Mouse (Mus musculus) heart, embryonic 12.5 days (tissue): Measurements from ENCODE around the gene Gm11639. TPM values are rescaled to one million over a fixed set of nuclear protein-coding genes. Genes with fewer than 3 reads are reported as not detected.

ENCODE experiments used
- ATAC-seq: fragments of 200-750 bp; cut with Nextera tagmentation; 2 replicates; pipeline ENCODE4 v1.8.0; 2017; ENCODE audit warnings: moderate TSS enrichment, moderate library complexity; ENCODE audit not compliant: insufficient number of reproducible peaks, low FRiP score
- H3K27ac ChIP-seq: fragments of 300-500 bp; sonication (generic); 2 replicates; pipeline ENCODE4 v1.5.1; 2016; ENCODE audit warnings: mild to moderate bottlenecking, moderate library complexity; ENCODE audit not compliant: poor library complexity, severe bottlenecking
- H3K27me3 ChIP-seq: fragments of 300-500 bp; sonication (generic); replicated peaks from 2 replicates; pipeline ENCODE4 v1.6.1; 2016; ENCODE audit warnings: mild to moderate bottlenecking, moderate library complexity
- H3K36me3 ChIP-seq: fragments of 300-500 bp; sonication (generic); 2 replicates; pipeline ENCODE4 v1.6.1; 2016; ENCODE audit warnings: mild to moderate bottlenecking, moderate library complexity
- H3K4me1 ChIP-seq: fragments of 300-500 bp; sonication (generic); replicated peaks from 2 replicates; pipeline ENCODE4 v1.6.1; 2016; ENCODE audit warnings: mild to moderate bottlenecking
- H3K4me2 ChIP-seq: fragments of 300-500 bp; sonication (generic); 2 replicates; pipeline ENCODE4 v1.6.1; 2016; ENCODE audit warnings: mild to moderate bottlenecking, moderate library complexity
- H3K4me3 ChIP-seq: fragments of 300-500 bp; sonication (generic); 2 replicates; pipeline ENCODE4 v1.5.1; 2016; ENCODE audit warnings: mild to moderate bottlenecking
- H3K9ac ChIP-seq: fragments of 300-500 bp; sonication (generic); 2 replicates; pipeline ENCODE4 v1.6.1; 2016; ENCODE audit warnings: mild to moderate bottlenecking, moderate library complexity
- H3K9me3 ChIP-seq: fragments of 300-500 bp; sonication (generic); replicated peaks from 2 replicates; pipeline ENCODE4 v1.6.1; 2016; ENCODE audit warnings: mild to moderate bottlenecking, moderate library complexity
- WGBS: fragments of 180-500 bp; shearing (Covaris S2); methylation state at CpG from one replicate; pipeline ENCODE4 v1.1.7; 2016; 5-methylcytosine and 5-hydroxymethylcytosine counted together
- polyA plus RNA-seq: library from polyadenylated mRNA; unstranded; fragments of >200 nt; fragmentation: Nextera tagmentation; extraction: Ambion mirVana; gene quantifications from 2 replicates; pipeline ENCODE4 v1.2.1, GENCODE M21; 2016

Gm11639 gene
- polyA plus RNA-seq, 1 experiment from 2014 or later = 0.01 TPM

- no peak overlapping the region for H3K9ac ChIP-seq
- ATAC-seq = no peak
- no peaks in the 10 kb centered on the region for H3K36me3 ChIP-seq
- no peaks in the 10 kb centered on the region for H3K4me1 ChIP-seq
- H3K4me2 ChIP-seq = no peak overlapping the region
- no peaks in the 10 kb centered on the region for H3K27me3 ChIP-seq
- no peak overlapping the region for H3K27ac ChIP-seq
- H3K9me3 ChIP-seq = no peaks in the 10 kb centered on the region
- 10% methylated on average over 4 of the region's 4 CpGs for WGBS
- no peak overlapping the region for H3K4me3 ChIP-seq
Observed at GRCm38 (mm10) chr11:104971322-104971721, 285.8 kb downstream of the Gm11639 start.

DNA sequence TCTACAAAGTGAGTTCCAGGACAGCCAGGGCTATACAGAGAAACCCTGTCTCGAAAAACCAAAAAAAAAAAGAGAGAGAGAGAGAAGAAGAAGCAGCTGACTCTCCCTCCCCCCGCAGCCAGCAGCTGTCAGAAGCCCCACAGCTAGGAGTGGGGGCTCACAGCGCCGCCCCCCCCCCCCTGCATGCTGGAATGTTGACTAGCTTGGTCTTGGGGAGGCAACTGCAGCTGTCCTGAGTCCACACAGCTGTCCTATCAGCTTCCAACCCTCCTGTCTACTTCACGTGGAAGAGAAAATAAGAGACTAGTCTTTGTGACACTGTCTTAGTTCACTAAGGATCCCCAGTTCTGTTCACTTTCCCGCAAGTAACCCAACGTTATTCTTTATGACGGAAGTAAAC, 287.0 kb downstream of the Gm11639 start:
- H3K4me1 ChIP-seq = no peaks in the 10 kb centered on the region
- no peak for ATAC-seq
- whole genome bisulfite sequencing = 73% methylated on average over 7 of the region's 8 CpGs

GRCm38 (mm10) chr11:104977976-104978375, 292.5 kb downstream of the Gm11639 start:
- no peak for ATAC-seq
- H3K27me3 ChIP-seq = no peaks in the 10 kb centered on the region
- no peak overlapping the region for H3K27ac ChIP-seq

More for the DNA sequence above, 287.0 kb downstream of the Gm11639 start:
- no peak overlapping the region for H3K27ac ChIP-seq
- H3K9me3 ChIP-seq = no peaks in the 10 kb centered on the region
- no peaks in the 10 kb centered on the region for H3K36me3 ChIP-seq
- H3K4me3 ChIP-seq = no peak overlapping the region
- no peak overlapping the region for H3K9ac ChIP-seq
- no peaks in the 10 kb centered on the region for H3K27me3 ChIP-seq
- H3K4me2 ChIP-seq = no peak overlapping the region

GRCm38 (mm10) chr11:104981342-104982055, 296.0 kb downstream of the Gm11639 start:
- no peak; the same call in 1 of the 2 replicates for ATAC-seq
- WGBS = 21% methylated on average over 15 of the region's 15 CpGs

More at GRCm38 (mm10) chr11:104977976-104978375, 292.5 kb downstream of the Gm11639 start:
- 80% methylated on average over 5 of the region's 5 CpGs for WGBS
- Histone ChIP-seq H3K4me2 (no peak overlapping the region), H3K4me1 (peaks cover 7% of the 10 kb centered on the region; the same call in 1 of the 2 replicates), H3K9ac (no peak overlapping the region), H3K4me3 (no peak overlapping the region), H3K36me3 (no peaks in the 10 kb centered on the region), H3K9me3 (no peaks in the 10 kb centered on the region)

GRCm38 (mm10) chr11:105009232-105009631, 323.7 kb downstream of the Gm11639 start:
- Histone ChIP-seq H3K4me2 (no peak overlapping the region), H3K27me3 (no peaks in the 10 kb centered on the region), H3K9me3 (no peaks in the 10 kb centered on the region), H3K4me1 (no peaks in the 10 kb centered on the region), H3K36me3 (no peaks in the 10 kb centered on the region), H3K27ac (no peak overlapping the region), H3K9ac (no peak overlapping the region), H3K4me3 (no peak overlapping the region)
- no peak for ATAC-seq
- 60% methylated on average over 2 of the region's 2 CpGs for WGBS

More at GRCm38 (mm10) chr11:104981342-104982055, 296.0 kb downstream of the Gm11639 start:
- Histone ChIP-seq H3K27me3 (no peaks in the 10 kb centered on the region), H3K4me3 (peak overlapping the region; percentile 11), H3K4me2 (peak overlapping the region; percentile 45), H3K36me3 (no peaks in the 10 kb centered on the region), H3K4me1 (peaks cover 7% of the 10 kb centered on the region; the same call in 1 of the 2 replicates), H3K27ac (no peak overlapping the region), H3K9ac (no peak overlapping the region), H3K9me3 (no peaks in the 10 kb centered on the region)

DNA sequence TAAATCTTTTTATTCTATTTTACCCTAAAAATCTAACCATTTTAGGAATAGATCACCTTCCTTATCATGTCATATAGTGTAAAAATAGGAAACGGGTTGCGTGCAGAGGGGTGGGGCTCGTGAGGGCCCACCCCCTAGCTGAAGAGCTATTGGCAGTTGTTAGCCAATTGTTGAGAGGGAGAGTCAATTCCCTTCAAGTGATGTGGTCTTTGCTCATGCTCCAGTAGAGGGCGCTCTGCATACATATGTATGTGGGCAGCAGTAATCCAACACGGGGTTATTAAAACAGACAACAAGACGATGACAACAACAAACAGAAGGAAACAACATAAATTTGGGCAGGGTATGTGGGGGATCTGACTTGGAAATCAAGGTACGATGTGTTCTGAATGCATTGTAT, 335.6 kb downstream of the Gm11639 start:
- Histone ChIP-seq H3K4me1 (no peaks in the 10 kb centered on the region), H3K27ac (no peak overlapping the region), H3K4me2 (no peak overlapping the region), H3K9me3 (no peaks in the 10 kb centered on the region), H3K36me3 (no peaks in the 10 kb centered on the region), H3K27me3 (no peaks in the 10 kb centered on the region), H3K4me3 (no peak overlapping the region), H3K9ac (no peak overlapping the region)
- 62% methylated on average over 7 of the region's 7 CpGs for WGBS
- ATAC-seq = no peak

- H3K36me3 ChIP-seq = no peaks in the 10 kb centered on the region
- no peaks in the 10 kb centered on the region for H3K9me3 ChIP-seq
- H3K4me1 ChIP-seq = peaks cover 17% of the 10 kb centered on the region
- ATAC-seq = peak; percentile 84
- H3K4me3 ChIP-seq = no peak overlapping the region
- H3K9ac ChIP-seq = no peak overlapping the region
- H3K27ac ChIP-seq = no peak overlapping the region
- peak overlapping the region; percentile 17; the same call in 1 of the 2 replicates for H3K4me2 ChIP-seq
- 21% methylated on average over 6 of the region's 6 CpGs for WGBS
- H3K27me3 ChIP-seq = no peaks in the 10 kb centered on the region
Observed at GRCm38 (mm10) chr11:105028744-105029348, 343.3 kb downstream of the Gm11639 start.

DNA sequence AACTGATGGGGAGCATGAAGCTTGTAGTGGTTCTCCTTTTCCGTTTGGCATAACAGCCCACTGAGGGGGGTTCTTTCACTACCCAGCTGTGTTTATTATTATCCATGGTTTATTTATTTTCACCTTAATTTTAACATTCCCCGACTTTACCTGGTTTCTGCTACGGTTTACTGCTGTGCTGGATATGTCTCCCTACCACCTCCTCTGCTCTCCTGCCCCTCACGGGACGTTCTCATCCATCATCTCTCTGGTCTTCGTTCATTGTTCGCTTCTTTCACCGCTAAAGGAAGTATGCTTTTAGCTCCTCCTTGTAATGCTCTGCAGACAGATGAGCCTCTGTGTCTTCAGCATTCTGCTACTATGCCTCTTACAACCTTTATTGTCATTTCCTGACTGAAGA, 344.0 kb downstream of the Gm11639 start:
- Histone ChIP-seq H3K9ac (no peak overlapping the region), H3K4me1 (peaks cover 17% of the 10 kb centered on the region), H3K27ac (no peak overlapping the region), H3K36me3 (no peaks in the 10 kb centered on the region), H3K9me3 (no peaks in the 10 kb centered on the region), H3K27me3 (no peaks in the 10 kb centered on the region), H3K4me3 (no peak overlapping the region), H3K4me2 (no peak overlapping the region)
- 62% methylated on average over 8 of the region's 8 CpGs for WGBS
- ATAC-seq = no peak

DNA sequence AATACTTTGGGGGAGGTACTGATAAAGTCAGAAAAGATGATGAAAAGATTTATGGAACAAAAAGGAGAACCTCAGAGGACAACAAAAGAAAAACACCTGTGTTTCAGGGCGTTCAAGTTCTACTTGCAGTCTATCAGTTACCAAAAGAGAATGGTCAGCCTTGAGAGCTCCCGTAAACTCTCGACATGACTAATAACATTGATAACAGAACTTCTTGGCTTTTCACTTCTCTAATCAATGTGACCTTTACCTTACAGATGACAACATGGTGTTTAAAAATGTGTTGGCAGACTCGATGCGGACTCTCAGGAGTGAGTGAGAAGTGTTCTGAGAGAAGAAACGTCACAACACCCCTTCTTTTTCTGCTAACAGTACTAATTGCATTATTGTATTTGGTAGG, 344.7 kb downstream of the Gm11639 start:
- H3K4me1 ChIP-seq = peaks cover 17% of the 10 kb centered on the region
- no peaks in the 10 kb centered on the region for H3K27me3 ChIP-seq
- H3K4me3 ChIP-seq = no peak overlapping the region
- H3K9ac ChIP-seq = no peak overlapping the region
- no peaks in the 10 kb centered on the region for H3K36me3 ChIP-seq
- no peak overlapping the region for H3K27ac ChIP-seq
- WGBS = 41% methylated on average over 6 of the region's 6 CpGs
- H3K9me3 ChIP-seq = no peaks in the 10 kb centered on the region
- ATAC-seq = no peak
- H3K4me2 ChIP-seq = no peak overlapping the region

DNA sequence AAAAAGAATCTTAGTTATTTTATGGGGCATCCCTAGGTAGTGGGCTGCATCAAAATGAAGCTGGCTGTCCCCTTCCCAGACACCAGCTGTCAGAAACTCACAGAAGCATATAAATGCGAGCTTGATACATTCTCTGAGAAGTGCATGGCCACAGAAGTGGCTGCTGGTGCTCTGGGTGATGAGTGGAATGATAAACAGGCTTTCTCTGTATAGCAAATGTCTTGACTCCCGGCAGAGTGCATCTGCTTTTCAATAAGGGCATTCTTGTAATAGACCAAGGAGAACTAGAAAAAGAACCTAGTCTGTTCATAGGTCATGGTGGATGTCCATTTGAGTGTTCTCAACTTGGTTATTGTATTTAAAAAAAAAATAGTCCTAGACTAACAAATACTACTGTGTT, 345.6 kb downstream of the Gm11639 start:
- H3K9ac ChIP-seq = no peak overlapping the region
- H3K4me1 ChIP-seq = peaks cover 17% of the 10 kb centered on the region
- 26% methylated on average over 2 of the region's 2 CpGs for WGBS
- no peak overlapping the region for H3K4me2 ChIP-seq
- H3K36me3 ChIP-seq = no peaks in the 10 kb centered on the region
- no peak overlapping the region for H3K4me3 ChIP-seq
- H3K27ac ChIP-seq = no peak overlapping the region
- no peak for ATAC-seq
- no peaks in the 10 kb centered on the region for H3K9me3 ChIP-seq
- H3K27me3 ChIP-seq = no peaks in the 10 kb centered on the region

- WGBS = 76% methylated on average over 1 of the region's 1 CpGs
Observed at GRCm38 (mm10) chr11:105035081-105035480, 349.6 kb downstream of the Gm11639 start.

More at GRCm38 (mm10) chr11:105035081-105035480, 349.6 kb downstream of the Gm11639 start:
- Histone ChIP-seq H3K27ac (no peak overlapping the region), H3K4me2 (no peak overlapping the region), H3K36me3 (no peaks in the 10 kb centered on the region), H3K9me3 (no peaks in the 10 kb centered on the region; the same call in 1 of the 2 replicates), H3K27me3 (no peaks in the 10 kb centered on the region), H3K9ac (no peak overlapping the region), H3K4me1 (0 out of 2 replicates have a peak, but pooled peaks cover 3% of the 10 kb centered on the region), H3K4me3 (no peak overlapping the region)
- ATAC-seq = no peak
